Mouse (Mus musculus): ENCODE results near the gene Btbd1.
"Not testable (repeated sequence)": the region's sequence is repeated elsewhere in the genome, so short reads cannot be mapped to it uniquely, and the experiment has no call there.

The Btbd1 gene

DNA sequence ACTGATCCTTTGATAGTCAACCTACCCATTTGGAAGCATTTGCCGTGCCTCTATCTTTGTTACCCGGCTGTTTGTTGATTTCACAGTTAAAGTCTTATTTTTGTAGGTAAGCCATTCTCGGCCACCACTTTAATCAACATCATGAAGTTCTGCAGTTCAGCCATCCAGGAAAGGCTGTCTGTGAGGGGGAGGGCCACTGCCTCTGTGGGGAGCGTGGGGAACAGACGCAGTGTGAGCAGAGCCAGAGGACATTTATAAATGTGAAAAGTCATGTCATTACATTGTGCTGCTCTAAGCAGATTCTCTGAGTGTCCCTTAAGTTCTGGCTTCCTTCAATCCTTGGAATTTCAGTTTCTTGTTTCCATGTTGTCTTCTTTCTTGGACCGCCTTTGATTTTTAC is 20.9 kb upstream of the Btbd1 start:
- DNase-seq (ENCODE audit: low read depth in 1 of 2, low spot score in 2 of 2) = no peak

GRCm38 (mm10) chr7:81849633-81850032 is 20.4 kb upstream of the Btbd1 start:
- DNase-seq (ENCODE audit: low read depth in 1 of 2, low spot score in 2 of 2) = no peak

GRCm38 (mm10) chr7:81849214-81849613 is 20.0 kb upstream of the Btbd1 start:
- peak; percentile 42 to 49 for DNase-seq (ENCODE audit: low read depth in 1 of 2, low spot score in 2 of 2)

DNA sequence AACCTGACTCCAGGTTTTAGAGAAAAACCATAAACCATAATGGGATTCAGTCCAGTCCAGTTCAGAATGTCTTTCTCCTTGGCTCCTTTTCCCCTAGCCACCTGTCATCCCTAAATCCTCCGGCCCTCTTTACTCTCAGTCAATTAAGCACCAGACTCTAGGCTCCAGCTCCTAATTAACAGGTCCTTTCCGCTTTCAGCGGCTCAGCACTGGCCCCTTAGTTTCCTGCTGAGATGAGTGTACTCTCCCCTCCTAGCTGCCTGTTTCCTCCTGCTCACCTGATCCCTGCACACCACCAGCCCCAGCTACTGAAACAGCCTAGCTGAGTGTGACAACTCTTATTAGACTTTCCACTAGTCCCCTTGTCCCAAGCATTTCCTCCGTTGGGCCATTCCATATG is 18.5 kb upstream of the Btbd1 start:
- no peak for DNase-seq (ENCODE audit: low read depth in 1 of 2, low spot score in 2 of 2)

- no peak for DNase-seq (ENCODE audit: low read depth in 1 of 2, low spot score in 2 of 2)
These were observed 17.8 kb upstream of the Btbd1 start for GRCm38 (mm10) chr7:81847010-81847409.

DNA sequence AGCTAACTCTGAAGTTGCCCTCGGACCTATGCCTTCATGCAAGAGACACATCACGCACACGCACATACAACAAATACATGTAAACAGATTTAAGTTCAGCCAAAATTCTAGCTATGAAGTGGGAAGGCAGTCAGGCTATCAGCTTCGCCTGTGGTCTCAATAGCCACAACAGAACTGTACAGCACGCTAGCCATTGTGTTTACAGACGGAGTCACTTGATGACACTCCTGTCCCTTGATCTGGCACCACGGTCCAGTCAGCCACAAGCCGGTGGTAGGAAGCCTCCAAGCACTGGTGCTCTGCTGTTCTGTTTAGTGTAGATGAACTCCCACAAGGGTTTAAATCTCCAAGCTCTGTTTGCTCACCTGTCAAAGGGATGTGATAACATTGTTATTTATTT is 16.8 kb upstream of the Btbd1 start:
- DNase-seq (ENCODE audit: low read depth in 1 of 2, low spot score in 2 of 2) = no peak

DNA sequence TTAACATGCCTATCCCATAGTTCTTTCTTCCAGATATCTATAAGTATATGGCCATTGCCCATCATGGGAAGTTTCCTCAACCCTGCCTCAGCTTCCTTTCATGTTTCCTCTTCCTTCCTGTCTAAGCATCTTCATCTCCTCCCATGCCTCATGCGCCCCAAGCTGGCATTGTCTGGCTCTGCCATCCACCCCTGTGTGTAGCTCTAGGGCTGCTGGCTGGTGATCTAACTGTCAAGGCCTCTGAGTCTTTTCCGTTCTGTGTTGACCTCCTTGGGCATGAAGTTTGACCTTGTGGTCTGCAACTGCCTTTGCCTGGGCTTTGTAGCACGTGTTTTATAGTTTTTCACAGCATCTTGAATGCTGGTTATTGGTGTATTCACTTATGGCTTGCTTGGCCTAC is 16.1 kb upstream of the Btbd1 start:
- DNase-seq (ENCODE audit: low read depth in 1 of 2, low spot score in 2 of 2) = no peak

DNA sequence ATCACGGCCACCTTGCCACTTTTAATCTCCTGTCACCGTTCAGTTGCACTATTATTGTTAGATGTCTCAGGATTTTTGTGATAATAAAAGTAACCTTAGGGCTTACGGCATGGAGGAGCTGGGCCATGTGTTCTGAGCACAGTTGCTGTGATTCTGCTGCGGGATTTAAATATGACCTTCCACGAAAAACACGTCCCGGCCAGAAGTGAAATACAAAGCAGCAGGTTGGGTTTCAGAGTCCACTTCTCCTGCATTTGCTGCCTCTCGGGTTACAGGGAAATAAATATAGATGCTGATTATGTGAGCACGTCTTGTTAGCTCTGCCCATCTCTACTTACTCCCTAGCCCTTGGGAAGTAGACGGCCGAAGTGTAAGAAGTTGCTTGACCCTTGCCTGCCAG is 15.6 kb upstream of the Btbd1 start:
- no peak for DNase-seq (ENCODE audit: low read depth in 1 of 2, low spot score in 2 of 2)

DNA sequence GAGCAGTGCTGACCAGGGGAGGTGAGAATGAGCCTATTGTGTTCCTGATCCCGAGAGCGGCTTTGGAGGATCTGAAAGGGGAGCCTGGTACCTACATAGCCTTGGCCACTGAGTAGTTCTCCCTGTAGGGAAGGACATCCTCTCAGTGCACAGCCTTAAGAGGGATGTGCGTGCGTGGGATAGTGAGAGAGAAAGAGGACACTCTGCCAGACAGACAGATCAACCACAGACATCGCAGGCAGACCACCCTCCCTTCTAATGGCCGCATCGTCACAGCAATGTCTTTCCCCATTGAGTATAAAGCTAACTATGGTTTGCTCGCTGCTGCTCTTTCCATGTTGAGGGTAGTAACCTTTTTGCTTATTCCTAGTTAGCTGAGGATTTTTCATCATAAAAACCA is 14.7 kb upstream of the Btbd1 start:
- no peak for DNase-seq (ENCODE audit: low read depth in 1 of 2, low spot score in 2 of 2)

DNA sequence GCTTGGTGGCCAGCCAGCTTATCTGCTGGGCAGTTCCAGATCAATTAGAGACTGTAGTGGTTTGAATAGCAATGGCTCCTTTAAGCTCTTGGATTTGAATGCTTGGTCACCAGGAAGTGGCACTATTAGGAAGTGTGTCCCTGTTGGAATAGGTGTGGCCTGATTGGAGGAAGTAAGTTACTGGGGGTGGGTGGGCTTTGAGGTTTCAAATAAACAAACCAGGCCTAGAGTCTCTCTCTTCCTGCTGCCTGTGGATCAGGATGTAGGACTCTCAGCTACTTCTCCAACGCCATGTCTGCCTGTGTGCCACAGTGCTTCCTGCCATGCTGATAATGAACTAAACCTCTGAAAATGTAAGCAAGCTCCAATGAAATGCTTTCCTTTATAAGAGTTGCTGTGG is 13.8 kb upstream of the Btbd1 start:
- DNase-seq (ENCODE audit: low read depth in 1 of 2, low spot score in 2 of 2) = no peak

DNA sequence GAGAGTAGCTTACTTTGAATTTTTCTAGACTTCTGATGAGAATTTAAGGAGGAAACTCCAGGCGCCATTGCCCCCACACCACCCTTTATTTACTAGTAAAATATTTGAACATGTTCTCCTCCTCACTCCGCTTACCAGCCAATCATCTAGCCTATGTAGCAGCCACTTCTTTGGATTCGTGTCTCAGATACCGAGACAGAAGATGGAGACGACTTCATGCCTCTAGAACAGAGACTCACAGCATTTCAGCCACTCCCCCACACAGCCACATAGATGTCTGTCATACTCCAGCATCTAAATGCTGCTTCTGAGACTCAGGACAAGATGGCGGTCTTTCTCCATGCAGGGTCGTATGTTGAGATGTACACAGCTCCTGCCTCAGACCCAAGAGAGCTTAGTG is 12.9 kb upstream of the Btbd1 start:
- no peak for DNase-seq (ENCODE audit: low read depth in 1 of 2, low spot score in 2 of 2)

DNA sequence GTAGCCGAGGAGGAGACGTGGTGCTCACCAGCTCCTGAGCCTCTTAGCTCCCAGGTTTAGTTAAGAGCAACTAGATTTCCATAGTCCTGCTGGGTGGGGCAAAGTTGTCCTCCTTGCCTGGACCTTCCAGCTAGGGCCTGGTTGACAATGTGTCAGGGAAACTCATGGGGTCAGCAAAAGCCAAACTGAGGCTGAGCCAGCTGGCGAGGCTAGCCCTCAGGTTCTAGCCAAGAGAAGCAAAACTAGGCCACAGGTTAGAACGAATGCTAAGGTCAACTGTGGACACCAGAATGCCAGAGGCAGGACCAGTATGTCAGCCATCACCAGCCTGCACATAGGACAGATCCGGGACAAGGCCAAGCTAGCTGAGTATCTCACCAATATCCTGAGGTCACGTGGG is 12.2 kb upstream of the Btbd1 start:
- no peak for DNase-seq (ENCODE audit: low read depth in 1 of 2, low spot score in 2 of 2)

GRCm38 (mm10) chr7:81840661-81841181 is 11.5 kb upstream of the Btbd1 start:
- no peak for DNase-seq (ENCODE audit: low read depth in 1 of 2, low spot score in 2 of 2)

- DNase-seq (ENCODE audit: low read depth in 1 of 2, low spot score in 2 of 2) = no peak
These were observed 10.5 kb upstream of the Btbd1 start for GRCm38 (mm10) chr7:81839746-81840145.

DNA sequence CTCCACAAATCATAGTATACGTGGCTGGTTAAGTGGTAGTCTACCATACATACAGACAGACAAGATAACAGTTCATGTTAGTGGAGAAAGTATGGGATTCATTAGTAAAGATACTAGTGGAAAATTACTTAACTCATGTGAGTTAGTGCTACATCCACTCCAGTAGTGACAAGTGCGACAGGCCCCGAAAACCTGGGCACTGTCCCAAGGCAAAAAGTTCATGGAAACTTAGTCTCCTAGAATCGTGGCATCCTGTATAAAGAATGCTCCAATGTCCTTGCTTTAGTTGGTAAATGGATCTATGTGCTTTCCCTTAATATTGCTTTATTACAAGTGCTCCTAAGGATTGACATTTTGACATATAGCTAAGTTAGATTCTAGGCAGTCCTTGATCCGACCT is 8.5 kb upstream of the Btbd1 start:
- DNase-seq (ENCODE audit: low read depth in 1 of 2, low spot score in 2 of 2) = not testable (repeated sequence)

DNA sequence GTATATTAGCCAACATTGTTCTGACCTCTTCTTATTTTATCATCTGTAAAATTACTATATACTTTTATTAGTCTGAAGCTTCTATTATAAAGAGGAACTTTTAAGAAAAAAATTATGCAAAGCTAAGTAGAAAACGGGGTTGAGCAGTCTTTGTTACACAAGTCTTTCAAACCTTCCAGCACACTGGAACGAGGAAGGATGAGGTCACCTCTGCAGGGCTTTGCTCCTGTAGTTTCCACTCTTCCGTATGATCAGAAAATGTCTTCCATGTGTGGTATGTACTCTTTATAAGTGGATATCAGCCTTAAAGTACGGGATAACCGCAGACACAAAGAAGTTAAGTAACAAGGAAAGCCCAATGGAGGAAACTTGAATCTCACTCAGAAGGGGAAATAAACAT is 6.2 kb upstream of the Btbd1 start:
- DNase-seq (ENCODE audit: low read depth in 1 of 2, low spot score in 2 of 2) = no peak

GRCm38 (mm10) chr7:81834847-81835246 is 5.6 kb upstream of the Btbd1 start:
- no peak for DNase-seq (ENCODE audit: low read depth in 1 of 2, low spot score in 2 of 2)

DNA sequence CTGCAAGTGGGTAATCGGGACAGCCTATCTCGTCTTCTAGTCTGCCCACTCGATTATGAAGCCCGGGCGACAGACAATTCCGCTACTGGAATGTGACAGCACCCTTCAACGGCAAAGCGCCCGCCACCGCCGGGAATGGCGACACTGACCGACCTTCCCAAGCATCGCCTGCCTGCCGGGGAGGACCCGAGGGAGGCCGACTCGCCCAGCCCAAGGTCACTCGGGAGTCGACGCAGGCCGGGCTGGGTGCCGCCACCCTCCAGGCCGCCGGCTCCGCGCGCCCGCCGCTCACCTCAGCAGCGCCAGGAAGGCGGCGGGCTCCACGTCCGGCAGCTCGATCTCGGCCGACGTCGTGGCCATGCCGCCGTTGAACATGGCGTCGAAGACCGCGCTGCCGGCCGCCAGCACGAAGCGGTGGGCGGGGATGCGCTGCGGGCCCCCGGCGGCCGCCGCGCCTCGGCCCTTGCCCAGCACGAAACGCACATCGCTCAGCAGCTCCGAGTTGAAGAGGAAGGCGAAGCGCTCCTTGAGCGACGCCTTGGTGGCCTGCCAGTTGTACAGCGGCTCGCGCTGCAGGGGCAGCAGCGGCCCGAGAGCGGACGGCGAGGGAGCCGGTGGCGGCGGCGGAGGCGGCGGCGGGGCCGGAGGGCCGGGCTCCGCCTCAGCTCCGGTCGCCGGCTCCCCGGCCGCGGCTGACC is 401 bp downstream of the Btbd1 start:
- DNase-seq (ENCODE audit: low read depth in 1 of 2, low spot score in 2 of 2) = peak in 1 of 2 experiments; percentile 18

DNA sequence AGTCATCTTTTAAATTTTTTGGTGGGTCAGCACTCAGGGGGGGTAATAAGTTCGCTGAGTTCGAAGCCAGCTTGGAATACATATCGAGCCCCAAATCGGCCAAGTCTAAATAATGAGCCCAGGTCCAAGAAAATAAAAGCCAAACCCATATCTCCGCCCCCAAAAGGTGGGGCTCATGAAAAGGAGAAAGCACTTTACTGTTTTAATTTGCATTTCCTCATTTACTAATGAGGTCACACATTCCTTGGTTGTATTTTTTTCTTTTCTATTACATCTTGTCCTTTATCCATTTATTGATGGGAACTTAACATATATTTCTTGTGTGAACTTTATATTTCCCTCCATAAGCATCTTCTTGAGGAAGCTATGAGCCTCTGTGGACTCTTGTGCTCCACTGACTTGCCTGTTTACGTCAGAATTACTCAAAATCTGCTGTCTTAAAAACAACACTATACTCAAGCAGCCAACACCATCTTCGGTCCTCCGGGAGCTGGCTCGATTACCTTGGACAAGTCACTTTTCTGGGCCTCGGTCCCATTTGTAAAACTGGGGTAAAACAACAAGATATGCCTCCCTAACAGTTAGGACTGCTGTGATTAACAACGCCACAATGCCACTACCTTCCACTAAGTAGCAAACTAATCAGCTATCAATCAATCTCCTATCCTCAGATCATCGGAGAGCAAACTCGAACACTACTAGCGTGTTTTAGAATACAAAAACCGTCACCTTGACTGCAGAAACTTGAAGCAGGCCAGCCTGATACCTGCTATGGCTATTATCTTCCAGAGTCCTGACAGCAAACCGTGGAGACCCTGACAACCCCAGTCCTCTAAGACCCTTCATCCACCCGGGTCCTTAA is 1.2 kb downstream of the Btbd1 start:
- DNase-seq (ENCODE audit: low read depth in 1 of 2, low spot score in 2 of 2) = no peak

- DNase-seq (ENCODE audit: low read depth in 1 of 2, low spot score in 2 of 2) = no peak
These were observed 3.9 kb downstream of the Btbd1 start for GRCm38 (mm10) chr7:81825381-81825780.

DNA sequence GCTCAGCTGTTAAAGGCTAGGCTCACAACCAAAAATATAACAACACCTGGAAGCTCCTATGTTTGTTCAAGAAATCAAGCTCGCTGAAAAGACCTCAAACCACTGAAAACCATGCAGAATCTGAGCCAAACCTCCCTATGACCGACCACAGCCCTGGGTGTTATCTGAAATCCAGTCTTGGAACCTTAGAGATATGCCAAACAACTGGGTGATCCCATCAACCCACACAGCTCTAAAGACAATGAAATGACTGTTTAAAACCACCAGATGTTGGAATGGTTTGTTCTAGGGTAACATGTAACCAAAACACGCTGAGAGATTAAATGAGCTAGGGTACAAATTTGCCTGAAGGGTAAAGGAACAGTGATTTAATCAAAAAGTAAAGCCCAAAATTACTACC is 4.3 kb downstream of the Btbd1 start:
- DNase-seq (ENCODE audit: low read depth in 1 of 2, low spot score in 2 of 2) = no peak

- DNase-seq (ENCODE audit: low read depth in 1 of 2, low spot score in 2 of 2) = no peak
These were observed 23.2 kb downstream of the Btbd1 start for GRCm38 (mm10) chr7:81806067-81806466.

Data from monocyte, adult 2 months (primary cell).